Mouse (Mus musculus) stomach, postnatal 0 days (tissue): ENCODE results near the gene Ldlrap1.

Source experiments
- CTCF ChIP-seq: IDR thresholded peaks from 2 replicates; pipeline ENCODE4 v1.5.1; 2016; ENCODE audit warnings: antibody characterized with exemption, low read depth, mild to moderate bottlenecking, moderate library complexity
- EP300 ChIP-seq: optimal IDR thresholded peaks from 2 replicates; pipeline ENCODE3; 2016; ENCODE audit warnings: antibody characterized with exemption

DNA sequence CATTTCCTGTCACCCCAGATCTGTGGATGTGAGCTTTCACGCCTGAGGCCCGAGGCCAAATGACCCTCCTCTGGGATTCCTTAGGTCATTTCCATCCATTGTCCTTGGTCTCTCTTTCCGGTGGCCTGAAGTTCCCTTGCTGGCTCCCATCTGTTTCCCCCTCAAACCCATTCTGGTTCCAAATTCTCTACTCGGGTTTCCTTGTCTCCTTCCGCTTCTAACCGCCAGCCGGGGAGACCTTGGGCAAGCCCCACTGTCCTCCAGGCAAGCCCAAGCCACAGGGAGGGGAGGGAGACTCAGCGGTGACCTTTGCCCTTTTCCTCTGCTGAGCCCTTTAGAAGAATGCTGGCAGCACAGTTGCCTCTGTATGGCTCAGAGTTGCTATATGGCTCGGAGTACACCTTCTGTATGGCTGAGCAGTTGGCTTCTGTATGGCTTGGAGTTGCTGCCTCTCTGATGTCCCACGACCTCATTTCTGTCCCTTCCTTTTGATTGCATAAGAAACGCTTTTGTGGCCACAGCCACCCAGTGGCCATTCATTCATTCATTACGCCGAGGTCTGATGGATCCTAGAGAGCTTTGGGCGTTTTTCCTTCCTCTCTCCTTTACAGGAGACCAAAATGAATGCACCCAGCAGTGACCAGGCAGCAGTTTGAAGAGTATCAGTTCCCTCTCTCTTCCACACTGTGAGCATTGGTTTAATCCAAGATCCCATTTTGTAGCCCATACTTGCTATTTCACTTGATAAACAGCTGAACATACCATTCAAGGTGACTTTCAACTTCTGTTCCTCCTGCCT lies 11.5 kb upstream of the Ldlrap1 start:
- TF ChIP-seq CTCF (no peak), EP300 (no peak)
